Mouse (Mus musculus): ENCODE measurements around the gene Ugt2b34.
"Not testable (repeated sequence)": the region's sequence is repeated elsewhere in the genome, so short reads cannot be mapped to it uniquely, and the experiment has no call there.

Ugt2b34 gene

DNA sequence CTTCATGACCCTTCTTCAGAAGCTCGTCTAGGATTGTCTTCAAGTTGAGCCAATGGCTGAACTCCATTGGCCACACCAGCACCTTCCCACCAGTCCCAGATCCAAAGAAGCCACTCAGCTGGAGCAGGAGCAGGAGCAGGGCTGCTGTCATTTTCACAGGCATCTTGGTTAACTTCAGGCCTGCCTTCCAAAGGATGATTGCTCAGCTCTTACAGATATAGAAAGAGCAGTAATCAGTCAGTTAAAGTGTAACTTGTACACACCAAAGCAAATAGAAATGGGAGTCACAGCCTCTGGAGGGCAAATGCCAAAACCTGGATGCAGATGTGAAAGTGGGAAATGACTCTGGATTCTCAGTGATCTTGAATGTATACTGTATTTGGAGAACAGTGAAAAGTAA lies at the start of gene Ugt2b34:
TSS of gene Ugt2b34 (minus strand) at position 180 of the 400 bp plus-strand sequence.
- peak; percentile 40 for DNase-seq

DNA sequence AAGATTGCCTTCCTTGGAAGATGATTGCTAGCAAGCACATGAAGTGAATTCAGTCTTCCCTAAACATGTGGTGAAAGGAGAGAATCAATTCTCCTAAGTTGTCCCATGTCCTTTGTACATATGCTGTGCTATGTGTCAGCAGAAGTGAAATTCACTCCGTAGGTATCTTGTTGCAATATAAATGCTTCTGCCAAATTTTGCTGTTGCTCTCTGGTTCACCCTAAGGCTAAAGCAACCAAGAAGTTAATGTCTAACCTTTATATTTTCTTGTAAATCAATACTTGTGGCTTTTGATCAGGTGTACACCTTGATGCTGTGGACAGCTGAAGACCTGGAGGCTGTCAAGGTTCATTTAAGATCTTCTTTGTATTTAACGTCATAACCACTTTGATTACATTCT lies 35.4 kb upstream of the Ugt2b34 start:
- DNase-seq: no peak

DNA sequence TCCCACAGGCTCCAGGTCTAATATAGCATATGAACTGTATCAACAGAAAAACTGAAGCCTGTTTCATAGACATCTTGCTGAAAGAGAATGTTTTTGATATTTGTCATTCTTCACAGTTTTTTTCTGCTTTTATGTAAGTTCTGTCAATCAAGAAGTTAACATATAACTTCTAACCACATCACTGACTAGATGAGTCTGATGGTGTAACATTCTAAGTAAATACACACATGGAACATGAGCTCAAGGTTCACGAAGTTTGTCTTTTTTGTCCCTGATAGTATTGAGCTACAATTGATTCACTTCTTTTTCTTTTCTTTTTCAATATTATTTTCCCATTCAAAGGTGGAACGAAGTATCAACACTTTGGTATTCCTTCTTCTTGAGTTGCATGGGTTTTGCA lies 19.7 kb upstream of the Ugt2b34 start, which contains the start of gene Ugt2b1:
TSS of gene Ugt2b1 (minus strand) at position 105 of the 400 bp plus-strand sequence.
- no peak for DNase-seq

DNA sequence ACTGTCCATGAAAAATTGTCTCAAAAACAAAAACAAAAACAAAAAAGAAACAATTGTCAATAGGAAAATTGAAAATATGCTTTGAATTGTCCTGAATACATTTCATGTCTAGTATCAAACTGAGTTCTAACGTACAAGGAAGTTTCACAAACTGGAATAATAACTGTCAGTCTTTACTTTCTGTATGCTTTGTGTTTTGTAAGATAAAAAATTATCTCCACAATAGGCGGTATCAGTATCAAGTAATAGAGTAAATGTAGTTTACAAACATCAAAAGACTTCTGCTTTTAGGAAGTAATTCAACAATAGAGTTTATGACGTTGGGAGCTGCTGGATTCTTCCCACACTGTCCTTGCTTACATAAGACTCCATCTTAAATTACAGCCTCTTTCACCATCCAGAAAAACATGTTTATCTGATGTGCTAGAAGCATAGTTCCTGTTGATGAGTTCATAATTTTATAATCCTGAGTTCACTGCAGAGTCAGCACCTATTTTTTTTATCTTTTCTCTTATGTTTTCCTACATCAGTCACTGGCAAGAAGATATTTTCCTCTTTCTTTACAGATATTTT lies 14.0 kb upstream of the Ugt2b34 start:
- no peak for DNase-seq

DNA sequence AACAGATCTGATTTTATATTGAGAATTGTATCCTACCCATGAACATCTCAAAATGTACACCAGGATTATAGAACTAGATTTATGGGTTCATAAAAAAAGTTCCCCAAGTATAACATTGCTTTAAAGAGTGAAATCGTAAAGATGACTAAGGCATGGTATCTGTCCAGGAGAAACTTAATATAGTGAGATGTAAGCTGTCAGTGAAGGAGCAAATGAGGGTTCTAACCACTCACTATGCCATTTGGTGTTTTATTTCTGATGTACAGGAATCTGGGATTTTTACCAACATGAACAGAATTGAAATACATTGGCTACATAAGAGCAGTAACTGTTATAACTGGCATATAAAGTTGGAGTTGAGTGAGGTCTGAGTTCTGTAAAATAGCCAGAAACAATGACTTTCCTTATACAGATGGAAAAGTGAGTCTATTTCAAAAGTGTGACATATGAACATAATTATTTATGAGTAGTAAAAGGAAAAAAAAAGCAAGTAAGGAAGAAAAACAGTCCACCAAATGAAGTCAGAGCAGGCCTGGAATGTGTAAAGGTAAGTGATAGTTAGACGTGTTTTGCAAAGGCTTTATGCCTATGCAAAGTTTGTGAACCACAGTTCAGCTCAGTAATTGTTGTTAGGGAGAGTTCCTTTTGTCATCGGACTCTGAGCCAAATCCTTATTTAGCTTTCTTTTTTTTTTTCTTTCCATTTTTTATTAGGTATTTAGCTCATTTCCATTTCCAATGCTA lies 4.8 kb upstream of the Ugt2b34 start:
- DNase-seq: no peak

DNA sequence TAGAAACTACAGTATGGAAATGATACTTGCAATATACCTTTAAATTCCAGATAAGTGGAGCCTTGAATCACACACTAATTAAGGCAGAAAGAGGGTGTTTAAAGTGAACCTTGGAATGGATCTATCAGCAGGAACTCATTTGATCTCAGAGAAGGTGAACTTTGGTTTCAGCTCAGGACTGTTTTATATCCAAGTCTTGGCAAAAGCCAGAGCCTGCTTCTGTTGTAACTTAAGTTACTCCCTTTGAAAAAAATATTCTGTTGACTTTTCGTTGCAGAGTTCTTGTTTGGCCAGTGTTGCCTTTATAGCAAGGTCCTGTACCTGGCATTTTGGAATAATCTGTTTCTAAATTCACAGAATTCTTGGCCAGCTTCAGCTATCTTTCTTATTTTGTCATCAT lies 4.0 kb upstream of the Ugt2b34 start:
- DNase-seq: peak; percentile 11

DNA sequence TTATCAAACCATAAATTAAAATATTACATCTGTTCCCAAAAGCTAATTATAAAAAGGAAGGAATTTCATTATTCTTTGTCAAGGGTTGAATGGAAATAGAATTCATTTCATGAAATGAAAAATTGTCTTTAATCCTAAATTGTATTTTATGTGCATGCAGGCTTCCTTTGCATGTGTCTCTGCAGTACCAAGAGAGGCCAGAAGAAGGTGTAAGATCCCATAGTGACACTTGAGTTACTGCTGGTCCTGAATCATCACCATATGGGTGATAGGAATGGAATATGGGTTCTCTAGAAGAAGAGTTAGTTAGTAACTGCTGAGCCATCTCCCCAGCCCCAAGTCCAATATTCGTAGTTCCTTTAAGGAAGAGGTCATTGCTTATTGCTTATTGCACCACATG lies 16.8 kb downstream of the Ugt2b34 start:
- DNase-seq: no peak

DNA sequence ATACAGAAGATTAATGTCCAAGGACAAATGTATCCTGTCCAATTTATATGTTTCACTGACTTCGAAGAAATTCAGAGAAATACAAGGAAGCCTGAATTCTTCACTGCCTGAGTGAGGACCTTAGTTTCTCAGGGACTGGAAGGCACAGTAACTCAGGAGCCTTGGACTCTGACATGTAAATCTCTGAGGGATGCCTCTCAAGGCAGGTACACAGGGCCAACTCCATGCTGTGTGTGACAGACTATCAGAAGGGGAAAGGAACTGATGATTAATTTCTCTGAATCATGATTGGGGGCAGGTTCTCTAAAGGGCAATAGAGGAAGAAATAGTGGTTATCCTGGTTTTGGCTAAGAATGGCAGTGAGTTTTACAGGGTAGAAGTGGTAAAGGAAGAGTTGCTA lies 18.3 kb downstream of the Ugt2b34 start:
- no peak for DNase-seq

DNA sequence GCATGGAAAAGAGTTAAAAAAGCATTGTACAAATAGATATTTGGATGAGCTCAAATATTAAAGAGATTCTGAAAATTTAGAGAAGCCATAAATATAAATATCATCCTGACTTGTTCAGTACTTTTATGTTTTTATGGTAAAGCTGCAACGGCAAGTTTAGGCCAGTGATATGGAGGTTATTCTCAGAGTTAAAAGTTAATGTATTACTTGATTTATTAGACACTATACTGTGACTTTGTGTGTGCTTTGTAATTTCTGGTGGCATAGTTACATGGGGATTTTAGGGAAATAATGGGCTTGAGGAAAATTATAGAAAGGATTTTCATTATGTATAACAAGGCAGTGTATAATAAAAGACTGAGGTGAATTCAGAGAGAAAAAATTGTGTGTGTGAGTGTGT lies 19.7 kb downstream of the Ugt2b34 start:
- no peak for DNase-seq

DNA sequence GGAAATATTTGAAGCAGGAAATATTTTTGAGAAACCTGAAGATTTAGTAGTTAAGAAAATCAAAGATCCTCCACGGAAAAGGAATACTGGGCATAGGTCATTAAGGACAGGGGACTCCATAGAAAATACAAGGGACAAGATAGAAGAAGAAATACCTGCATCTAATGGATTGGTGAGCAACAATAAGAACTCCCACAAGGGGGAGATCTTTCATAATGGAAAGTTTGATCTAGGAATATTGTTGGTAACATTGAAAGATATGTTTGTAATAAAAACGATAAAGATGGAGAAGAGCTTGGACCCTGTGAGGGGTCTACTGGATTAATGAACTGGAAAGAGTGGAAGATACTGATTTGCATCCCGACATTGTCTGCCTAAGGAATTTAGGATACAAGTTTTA lies 20.1 kb downstream of the Ugt2b34 start:
- no peak for DNase-seq

DNA sequence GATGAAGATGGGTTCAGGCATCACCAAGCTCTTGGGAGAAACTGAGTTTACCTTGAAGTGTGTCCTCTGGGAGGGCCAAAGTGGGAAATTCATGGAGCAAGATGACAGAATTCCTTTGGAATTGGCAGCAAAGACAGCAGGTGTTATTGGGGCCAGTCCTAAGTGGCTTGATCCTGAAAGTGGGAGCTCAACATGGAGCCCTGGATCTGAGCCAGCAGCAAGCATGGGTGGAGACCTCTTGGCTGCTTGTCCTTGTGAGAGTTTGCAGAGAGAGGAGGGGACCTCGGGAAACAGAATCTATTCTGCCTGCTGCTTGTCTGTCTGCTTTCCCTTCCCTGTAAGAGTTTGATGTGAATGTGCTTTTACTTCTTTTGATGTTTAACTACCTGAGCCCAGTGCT lies 34.9 kb downstream of the Ugt2b34 start:
- no peak for DNase-seq

DNA sequence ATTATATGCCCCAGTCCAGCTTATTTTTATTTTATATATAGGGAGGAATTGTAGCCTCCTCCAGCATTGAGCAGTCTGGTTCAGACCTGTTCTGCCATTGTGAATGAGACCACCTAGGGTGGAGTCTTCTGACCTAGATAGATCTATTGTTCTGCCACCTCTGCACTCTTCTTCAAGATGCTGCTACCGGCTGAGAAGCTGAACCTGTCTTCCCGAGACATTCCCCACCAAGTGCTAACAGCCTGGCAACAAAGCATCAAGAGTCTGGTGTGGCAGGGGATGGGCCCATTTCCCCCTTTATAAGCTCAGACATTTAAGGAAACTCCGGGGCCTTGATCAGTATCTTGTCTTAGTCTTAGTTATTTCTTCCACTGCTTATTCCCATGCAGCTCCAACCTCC lies 48.4 kb downstream of the Ugt2b34 start:
- DNase-seq: no peak

DNA sequence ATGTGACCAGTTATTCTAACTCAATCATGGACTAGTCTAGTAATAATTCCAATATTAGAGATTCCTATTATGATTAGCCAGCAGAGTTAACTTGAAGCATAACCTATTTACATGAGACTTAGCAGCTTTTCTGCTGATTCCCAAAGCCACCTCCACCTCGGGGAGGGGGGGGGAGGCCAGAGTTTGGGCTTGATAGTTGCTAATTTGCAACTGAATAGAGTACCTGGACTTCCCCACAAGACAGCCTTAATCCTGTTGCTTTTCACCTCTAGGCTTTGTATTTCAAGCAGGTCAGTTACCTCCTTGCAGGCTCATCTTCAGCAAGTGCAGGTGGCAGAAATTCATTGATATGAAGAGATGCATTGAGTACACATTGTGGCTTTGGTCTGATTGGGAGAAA lies 49.1 kb downstream of the Ugt2b34 start:
- no peak for DNase-seq

DNA sequence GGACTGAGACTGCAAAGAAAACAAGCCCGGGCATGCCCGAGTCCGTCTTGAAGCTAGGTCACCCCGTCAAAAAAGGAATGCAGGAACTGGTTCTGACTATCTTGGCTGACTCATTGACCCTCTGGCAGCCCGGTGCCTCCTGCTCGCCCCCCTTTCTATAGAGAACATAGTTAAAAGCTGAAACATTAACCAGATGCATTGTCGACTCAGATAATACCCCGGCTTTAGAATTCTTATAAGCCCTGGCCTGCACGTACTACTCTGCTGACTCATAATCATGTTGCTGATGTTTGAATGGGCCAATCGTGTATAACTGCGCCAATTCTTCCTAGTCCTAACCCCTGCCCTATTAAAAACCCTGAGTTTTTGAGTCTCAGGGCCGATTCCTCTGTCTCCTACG lies 50.2 kb downstream of the Ugt2b34 start:
- DNase-seq: not testable (repeated sequence)

DNA sequence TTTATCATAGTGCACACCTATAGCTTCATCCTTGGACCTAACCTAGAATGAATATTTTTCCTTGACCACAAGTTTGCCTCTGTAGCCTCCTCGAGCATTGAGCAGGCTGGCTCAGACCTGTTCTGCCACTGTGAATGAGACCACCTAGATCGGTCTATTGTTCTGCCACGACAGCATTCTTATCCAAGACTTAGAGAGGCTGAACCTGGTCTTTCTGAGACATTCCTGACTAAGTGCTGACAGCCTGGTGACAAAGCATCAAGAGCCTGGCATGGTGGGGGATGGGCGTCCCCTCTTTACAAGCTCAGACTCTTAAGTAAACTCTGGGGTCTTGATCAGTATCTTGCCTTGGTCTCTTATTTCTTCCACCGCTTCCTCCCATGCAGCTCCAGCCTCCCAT lies 55.1 kb downstream of the Ugt2b34 start:
- no peak for DNase-seq

DNA sequence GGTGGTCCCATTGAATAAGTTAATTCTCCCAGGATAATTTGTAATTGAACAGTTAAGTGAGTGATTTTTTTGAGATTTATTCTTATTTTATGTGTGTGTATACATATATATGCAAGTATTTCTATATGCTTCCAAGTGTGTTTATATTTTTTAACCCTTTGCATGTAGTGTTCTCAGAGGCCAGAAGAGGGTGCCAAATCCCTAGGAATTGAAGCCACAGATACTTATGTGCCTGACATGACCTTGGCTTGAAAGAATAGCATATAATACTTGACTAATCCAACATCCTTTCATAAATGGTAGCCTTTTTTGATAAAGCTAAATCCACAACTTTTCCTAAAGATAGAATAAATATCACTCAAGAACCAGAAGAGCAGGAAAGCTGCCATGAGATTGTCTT lies 56.6 kb downstream of the Ugt2b34 start:
- DNase-seq: no peak

DNA sequence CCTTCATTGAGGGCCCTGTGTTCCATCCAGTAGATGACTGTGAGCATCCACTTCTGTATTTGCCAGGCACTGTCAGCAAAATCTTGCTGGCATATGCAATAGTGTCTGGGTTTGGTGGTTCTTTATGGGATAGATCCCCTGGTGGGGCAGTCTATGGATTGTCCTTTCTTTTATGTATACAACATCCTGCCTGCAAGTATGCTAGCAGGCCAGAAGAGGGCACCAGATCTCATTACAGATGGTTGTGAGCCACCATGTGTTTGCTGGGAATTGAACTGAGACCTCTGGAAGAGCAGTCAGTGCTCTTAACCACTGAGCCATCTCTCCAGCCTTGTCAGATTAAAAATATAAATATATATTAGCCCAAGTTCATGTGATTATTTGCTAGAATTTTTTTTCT lies 65.5 kb downstream of the Ugt2b34 start:
- DNase-seq: not testable (repeated sequence)

DNA sequence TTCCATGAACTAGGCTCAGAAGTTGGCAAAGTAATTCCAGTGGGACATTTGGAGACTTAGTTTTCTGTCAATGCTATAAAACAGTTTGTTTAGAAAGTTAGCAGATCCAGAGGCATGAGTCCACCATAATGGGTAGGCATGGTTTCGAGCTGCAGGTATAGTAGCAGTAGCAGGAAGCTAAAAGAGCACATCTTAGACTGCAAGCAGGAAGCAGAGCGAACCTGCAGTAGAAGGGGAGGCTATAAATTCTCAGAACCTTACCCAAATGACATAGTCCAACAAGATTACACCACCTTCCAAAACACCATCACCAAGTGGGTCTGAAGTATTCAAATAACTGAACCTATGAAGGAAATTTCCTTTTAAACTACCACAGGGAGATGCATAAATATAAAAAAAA lies 66.5 kb downstream of the Ugt2b34 start:
- DNase-seq: no peak
